Mouse (Mus musculus) C2C12 (cell line): ENCODE measurements around the gene Acot2.
"Not testable (repeated sequence)": the region's sequence is repeated elsewhere in the genome, so short reads cannot be mapped to it uniquely, and the experiment has no call there.

Experiments used
- CEBPB ChIP-seq: IDR thresholded peaks from one replicate; pipeline ENCODE4 v1.6.1; 2011; ENCODE audit warnings: low read depth, mild to moderate bottlenecking, control low read depth, moderate library complexity
- CTCF ChIP-seq: IDR thresholded peaks from one replicate; pipeline ENCODE4 v1.5.1; 2011; ENCODE audit not compliant: control insufficient read depth, insufficient read depth, insufficient read length
- MAX ChIP-seq: IDR thresholded peaks from one replicate; pipeline ENCODE4 v1.6.1; 2011; ENCODE audit warnings: mild to moderate bottlenecking, control low read depth

- TF ChIP-seq CTCF, CEBPB, MAX: not testable (repeated sequence)
Observed at GRCm38 (mm10) chr12:84038691-84039111, 51.0 kb downstream of the Acot2 start, which contains the start of gene Gm49366.
